Mouse (Mus musculus): ENCODE results near the gene Vwa7. TPM values are rescaled to one million over a fixed set of nuclear protein-coding genes. Genes with fewer than 3 reads are reported as not detected.
"Not testable (repeated sequence)": the region's sequence is repeated elsewhere in the genome, so short reads cannot be mapped to it uniquely, and the experiment has no call there.

Vwa7 gene
- polyA plus RNA-seq, 1 experiment: 0.38 TPM

- DNase-seq (ENCODE audit: low read depth, low spot score): no peak
- 94% methylated on average over 11 of the region's 11 CpGs for WGBS
These were observed 3.5 kb downstream of the Vwa7 start for GRCm38 (mm10) chr17:35019894-35020293.

GRCm38 (mm10) chr17:35020551-35020950, 4.2 kb downstream of the Vwa7 start:
- WGBS: 93% methylated on average over 8 of the region's 8 CpGs

GRCm38 (mm10) chr17:35021163-35021808, 4.9 kb downstream of the Vwa7 start:
- no peak for DNase-seq (ENCODE audit: low read depth, low spot score)
- WGBS: 24% methylated on average over 17 of the region's 17 CpGs

More at GRCm38 (mm10) chr17:35020551-35020950, 4.2 kb downstream of the Vwa7 start:
- no peak for DNase-seq (ENCODE audit: low read depth, low spot score)

- 54% methylated on average over 6 of the region's 6 CpGs for WGBS
- DNase-seq (ENCODE audit: low read depth, low spot score): no peak
These were observed 5.6 kb downstream of the Vwa7 start for GRCm38 (mm10) chr17:35021842-35022477.

GRCm38 (mm10) chr17:35022541-35023060, 6.2 kb downstream of the Vwa7 start:
- no peak for DNase-seq (ENCODE audit: low read depth, low spot score)
- WGBS: 92% methylated on average over 8 of the region's 8 CpGs

GRCm38 (mm10) chr17:35023221-35023620, 6.8 kb downstream of the Vwa7 start:
- no peak for DNase-seq (ENCODE audit: low read depth, low spot score)
- WGBS: 84% methylated on average over 5 of the region's 5 CpGs

GRCm38 (mm10) chr17:35023756-35024155, 7.4 kb downstream of the Vwa7 start:
- WGBS: 47% methylated on average over 4 of the region's 4 CpGs
- DNase-seq (ENCODE audit: low read depth, low spot score): no peak

- 68% methylated on average over 13 of the region's 13 CpGs for WGBS
- DNase-seq (ENCODE audit: low read depth, low spot score): no peak
These were observed 7.9 kb downstream of the Vwa7 start for GRCm38 (mm10) chr17:35024261-35024660.

GRCm38 (mm10) chr17:35024691-35025488, 8.5 kb downstream of the Vwa7 start:
- DNase-seq (ENCODE audit: low read depth, low spot score): no peak
- 70% methylated on average over 10 of the region's 10 CpGs for WGBS

- 81% methylated on average over 5 of the region's 5 CpGs for WGBS
- no peak for DNase-seq (ENCODE audit: low read depth, low spot score)
These were observed 9.8 kb downstream of the Vwa7 start for GRCm38 (mm10) chr17:35026206-35026605.

GRCm38 (mm10) chr17:35027277-35028068, 11.1 kb downstream of the Vwa7 start, which contains the start of gene Sapcd1:
Gene Sapcd1, minus strand, starts transcription at chr17:35028016.
- no peak for DNase-seq (ENCODE audit: low read depth, low spot score)
- 63% methylated on average over 13 of the region's 13 CpGs for WGBS

- 90% methylated on average over 2 of the region's 2 CpGs for WGBS
- no peak for DNase-seq (ENCODE audit: low read depth, low spot score)
These were observed 11.9 kb downstream of the Vwa7 start for GRCm38 (mm10) chr17:35028315-35028714.

- DNase-seq (ENCODE audit: low read depth, low spot score): no peak
- 42% methylated on average over 19 of the region's 19 CpGs for WGBS
These were observed 13.5 kb downstream of the Vwa7 start for GRCm38 (mm10) chr17:35029691-35030532.

GRCm38 (mm10) chr17:35031272-35031671, 14.9 kb downstream of the Vwa7 start:
- DNase-seq (ENCODE audit: low read depth, low spot score): no peak

GRCm38 (mm10) chr17:35031880-35032279, 15.5 kb downstream of the Vwa7 start:
- WGBS: 68% methylated on average over 7 of the region's 7 CpGs
- DNase-seq (ENCODE audit: low read depth, low spot score): no peak

More at GRCm38 (mm10) chr17:35031272-35031671, 14.9 kb downstream of the Vwa7 start:
- 87% methylated on average over 11 of the region's 11 CpGs for WGBS

- no peak for DNase-seq (ENCODE audit: low read depth, low spot score)
- WGBS: 72% methylated on average over 8 of the region's 8 CpGs
These were observed 16.0 kb downstream of the Vwa7 start for GRCm38 (mm10) chr17:35032323-35032870.

GRCm38 (mm10) chr17:35033703-35034102, 17.3 kb downstream of the Vwa7 start:
- DNase-seq (ENCODE audit: low read depth, low spot score): not testable (repeated sequence)
- WGBS: 47% methylated on average over 1 of the region's 1 CpGs

- WGBS: 53% methylated on average over 6 of the region's 6 CpGs
- no peak for DNase-seq (ENCODE audit: low read depth, low spot score)
These were observed 18.5 kb downstream of the Vwa7 start for GRCm38 (mm10) chr17:35034896-35035295.
